Mouse (Mus musculus) cerebellum, adult 11-12 months (tissue): Measurements from ENCODE around the gene Adamts17.

Experiments
- DNase-seq: peaks from one replicate; pipeline ENCODE4 v3.0.0; 2022

Gene Adamts17

GRCm38 (mm10) chr7:67036502-67037485 is 197.3 kb downstream of the Adamts17 start:
- no peak for DNase-seq

- DNase-seq: no peak
Measured at GRCm38 (mm10) chr7:67037726-67038520, 198.4 kb downstream of the Adamts17 start.

- no peak for DNase-seq
Measured at GRCm38 (mm10) chr7:67039143-67039542, 199.6 kb downstream of the Adamts17 start.

GRCm38 (mm10) chr7:67039861-67040260 is 200.3 kb downstream of the Adamts17 start:
- DNase-seq: no peak

- DNase-seq: no peak
Measured at GRCm38 (mm10) chr7:67041685-67042084, 202.2 kb downstream of the Adamts17 start.

GRCm38 (mm10) chr7:67044121-67044817 is 204.7 kb downstream of the Adamts17 start:
- DNase-seq: no peak

- DNase-seq: no peak
Measured at GRCm38 (mm10) chr7:67045202-67045601, 205.7 kb downstream of the Adamts17 start.

GRCm38 (mm10) chr7:67049206-67049605 is 209.7 kb downstream of the Adamts17 start:
- no peak for DNase-seq

GRCm38 (mm10) chr7:67050424-67050823 is 210.9 kb downstream of the Adamts17 start:
- DNase-seq: no peak

GRCm38 (mm10) chr7:67051089-67051718 is 211.7 kb downstream of the Adamts17 start:
- DNase-seq: no peak

GRCm38 (mm10) chr7:67054876-67055275 is 215.3 kb downstream of the Adamts17 start:
- DNase-seq: peak; percentile 37

- DNase-seq: peak; percentile 97
Measured at GRCm38 (mm10) chr7:67055510-67055909, 216.0 kb downstream of the Adamts17 start.

GRCm38 (mm10) chr7:67061756-67062155 is 222.2 kb downstream of the Adamts17 start:
- DNase-seq: no peak

- no peak for DNase-seq
Measured at GRCm38 (mm10) chr7:67062571-67062970, 223.0 kb downstream of the Adamts17 start.

GRCm38 (mm10) chr7:67064627-67065305 is 225.2 kb downstream of the Adamts17 start:
- DNase-seq: no peak

GRCm38 (mm10) chr7:67065631-67066030 is 226.1 kb downstream of the Adamts17 start:
- no peak for DNase-seq

GRCm38 (mm10) chr7:67072015-67072685 is 232.6 kb downstream of the Adamts17 start:
- DNase-seq: no peak

GRCm38 (mm10) chr7:67082751-67083150 is 243.2 kb downstream of the Adamts17 start:
- DNase-seq: no peak

GRCm38 (mm10) chr7:67087759-67088158 is 248.2 kb downstream of the Adamts17 start:
- DNase-seq: peak; percentile 93

- DNase-seq: no peak
Measured at GRCm38 (mm10) chr7:67097096-67097495, 257.6 kb downstream of the Adamts17 start.

- no peak for DNase-seq
Measured at GRCm38 (mm10) chr7:67101418-67101973, 262.0 kb downstream of the Adamts17 start.
